In the genomic region with DNA sequence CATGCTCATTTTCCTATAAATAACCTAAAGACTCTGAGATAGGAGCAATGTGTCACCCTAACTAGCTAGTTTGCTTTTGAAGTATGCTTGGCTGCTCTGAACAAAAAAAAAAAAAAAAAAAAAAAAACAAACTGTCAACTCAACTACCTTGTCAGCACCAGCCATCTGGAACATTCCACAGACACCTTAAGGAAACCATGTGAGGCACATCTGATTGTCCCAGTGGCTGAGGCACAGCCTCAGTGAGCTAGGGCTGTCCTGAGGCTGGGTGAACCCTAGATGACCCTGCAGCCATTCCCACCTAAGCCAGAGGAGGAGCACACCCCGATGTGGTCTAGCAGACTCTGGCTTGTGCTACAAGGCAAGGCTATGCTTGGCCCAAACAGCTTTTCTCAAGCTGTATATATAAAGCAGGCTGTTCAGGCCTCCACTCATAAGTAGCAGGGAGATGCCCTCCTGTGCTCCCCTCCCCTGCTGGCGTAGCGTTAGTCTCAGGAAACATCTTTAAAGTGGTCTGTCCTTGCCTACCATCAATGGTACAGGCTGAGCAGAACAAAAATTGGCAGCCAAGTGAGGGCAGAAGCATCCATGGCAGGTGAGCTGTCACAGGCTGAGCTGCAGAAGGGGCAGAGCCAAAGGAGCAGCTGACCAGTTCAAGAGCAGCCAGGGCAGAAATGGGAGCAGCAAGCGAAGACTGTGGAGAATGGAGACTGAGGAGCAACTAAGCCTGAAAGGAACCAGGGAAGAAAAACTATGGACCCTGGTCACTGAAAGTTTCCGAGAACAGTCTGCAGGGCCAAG, we compare ENCODE assay signal across 15 mouse cellular contexts. TPM values are rescaled to one million over a fixed set of nuclear protein-coding genes. Genes with fewer than 3 reads are reported as not detected.
DNase-seq lines count a peak whose midpoint lies in the region; ATAC-seq lines count a peak whose summit lies in the region.
"Had no signal": no experiment of that assay in that cellular context is flagged by ENCODE, and none has a peak within 500 bp of the region (broad histone marks: within the 10 kb centered on the region; RNA-seq: fewer than 3 reads in every experiment).

No protein-coding gene starts in this region.

- H3K27me3 ChIP-seq in kidney, embryonic 14.5 days (ENCODE audit: control insufficient read depth, insufficient read depth, low read length) = no peaks in the 10 kb centered on the region
- no peaks in the 10 kb centered on the region for H3K27me3 ChIP-seq in heart, embryonic 16.5 days (ENCODE audit: control insufficient read depth, insufficient read depth, low read length)
- H3K27me3 ChIP-seq in midbrain, embryonic 10.5 days (ENCODE audit: low read depth, poor library complexity, severe bottlenecking) = peaks cover 8% of the 10 kb centered on the region; the same call in 1 of the 2 replicates
- H3K27me3 ChIP-seq: embryonic facial prominence, embryonic 13.5 days; forebrain, embryonic 15.5 days; hindbrain, embryonic 15.5 days; limb, embryonic 15.5 days had no signal

- no peak overlapping the region for H3K4me3 ChIP-seq in kidney, embryonic 14.5 days (ENCODE audit: low read length)
- H3K4me3 ChIP-seq in heart, embryonic 16.5 days (ENCODE audit: low read length) = no peak overlapping the region
- H3K4me3 ChIP-seq in midbrain, embryonic 10.5 days = no peak overlapping the region
- H3K4me3 ChIP-seq: embryonic facial prominence, embryonic 13.5 days; forebrain, embryonic 15.5 days; hindbrain, embryonic 15.5 days; limb, embryonic 15.5 days had no signal

- H3K27ac ChIP-seq in kidney, embryonic 14.5 days (ENCODE audit: low read depth, low read length) = 0 out of 2 replicates have a peak overlapping the region, but pooled peaks have one; percentile 10
- peak overlapping the region; percentile 63 for H3K27ac ChIP-seq in heart, embryonic 16.5 days (ENCODE audit: low read length)
- H3K27ac ChIP-seq in midbrain, embryonic 10.5 days (replicated peaks) = no peak overlapping the region
- H3K27ac ChIP-seq: embryonic facial prominence, embryonic 13.5 days; forebrain, embryonic 15.5 days; hindbrain, embryonic 15.5 days; limb, embryonic 15.5 days had no signal

- intact Hi-C loops in gastrocnemius, postnatal 14 days (cut with DNase I; ENCODE audit: low total_unique reads) = loop anchor here (5.0 kb wide), 1 partner anchor 286 kb away; no protein-coding TSS in a partner anchor

- no peak overlapping the region for H3K9ac ChIP-seq in kidney, embryonic 14.5 days (ENCODE audit: low read depth, low read length)
- 0 out of 2 replicates have a peak overlapping the region, but pooled peaks have one; percentile 7 for H3K9ac ChIP-seq in heart, embryonic 16.5 days (ENCODE audit: low read length)
- H3K9ac ChIP-seq: embryonic facial prominence, embryonic 13.5 days; forebrain, embryonic 15.5 days; hindbrain, embryonic 15.5 days; limb, embryonic 15.5 days had no signal

- H3K36me3 ChIP-seq in kidney, embryonic 14.5 days (ENCODE audit: control insufficient read depth, insufficient read depth, low read length) = peaks cover 30% of the 10 kb centered on the region
- peaks cover 18% of the 10 kb centered on the region for H3K36me3 ChIP-seq in heart, embryonic 16.5 days (ENCODE audit: control insufficient read depth, insufficient read depth)
- H3K36me3 ChIP-seq in midbrain, embryonic 10.5 days = peaks cover 25% of the 10 kb centered on the region

- H3K4me1 ChIP-seq in kidney, embryonic 14.5 days (ENCODE audit: control insufficient read depth, insufficient read depth, low read length) = 0 out of 2 replicates have a peak, but pooled peaks cover 4% of the 10 kb centered on the region
- peaks cover 12% of the 10 kb centered on the region for H3K4me1 ChIP-seq in heart, embryonic 16.5 days (ENCODE audit: control insufficient read depth, insufficient read depth, low read length)
- H3K4me1 ChIP-seq in midbrain, embryonic 10.5 days = peaks cover 9% of the 10 kb centered on the region
- H3K4me1 ChIP-seq: forebrain, embryonic 15.5 days had no signal

- DNase-seq in embryo, embryonic 10 days (ENCODE audit: low spot score) = peak; percentile 30
- no peak for DNase-seq in embryo, embryonic 9.5 days (ENCODE audit: extremely low spot score)
- DNase-seq in kidney, adult 18-20 months = no peak
- DNase-seq in 416B (ENCODE audit: low read depth) = peak; percentile 40
- DNase-seq in gastrocnemius, postnatal 14 days = no peak
- DNase-seq in midbrain, embryonic 10.5 days (ENCODE audit: low spot score) = no peak
- DNase-seq: adrenal gland, adult 2 months; B cell, adult 2 months; gastrocnemius, postnatal 10 days had no signal

- H3K4me2 ChIP-seq in kidney, embryonic 14.5 days (replicated peaks; ENCODE audit: low read depth, low read length) = no peak overlapping the region
- no peak overlapping the region for H3K4me2 ChIP-seq in heart, embryonic 16.5 days (ENCODE audit: low read depth, low read length)
- H3K4me2 ChIP-seq: embryonic facial prominence, embryonic 13.5 days; forebrain, embryonic 15.5 days; hindbrain, embryonic 15.5 days; limb, embryonic 15.5 days had no signal

- no peaks in the 10 kb centered on the region for H3K9me3 ChIP-seq in kidney, embryonic 14.5 days (ENCODE audit: control insufficient read depth, low read length)
- no peaks in the 10 kb centered on the region for H3K9me3 ChIP-seq in heart, embryonic 16.5 days (replicated peaks; ENCODE audit: control insufficient read depth, low read length)
- H3K9me3 ChIP-seq in midbrain, embryonic 10.5 days (replicated peaks) = no peaks in the 10 kb centered on the region
- H3K9me3 ChIP-seq: embryonic facial prominence, embryonic 13.5 days; forebrain, embryonic 15.5 days; hindbrain, embryonic 15.5 days; limb, embryonic 15.5 days had no signal

- WGBS in kidney, embryonic 14.5 days = 68% methylated on average over 5 of the region's 5 CpGs
- 57% methylated on average over 5 of the region's 5 CpGs for WGBS in heart, embryonic 16.5 days
- 85% methylated on average over 5 of the region's 5 CpGs for WGBS in midbrain, embryonic 10.5 days

- ATAC-seq in kidney, embryonic 14.5 days (ENCODE audit: low FRiP score, low TSS enrichment) = no peak
- peak; percentile 30; the same call in 1 of the 2 replicates for ATAC-seq in heart, embryonic 16.5 days (replicated peaks; ENCODE audit: extremely low read depth, insufficient read depth, low FRiP score)
- ATAC-seq: forebrain, embryonic 15.5 days had no signal

RNA-seq across cellular contexts. Expression of a gene that starts 8.2 kb away (rescaled TPM):
- 24.8 and 27.1 TPM in 2 replicates for polyA plus RNA-seq in kidney, embryonic 14.5 days (2014; fragmentation: Nextera tagmentation; extraction: Ambion mirVana)
- polyA plus RNA-seq in heart, embryonic 16.5 days (2015; fragmentation: Nextera tagmentation; extraction: Ambion mirVana) = 28.3 and 31.6 TPM in 2 replicates
- total RNA-seq in gastrocnemius, postnatal 14 days (2021) = 10 to 100 TPM; 17.8 to 18.2 TPM
- polyA plus RNA-seq in midbrain, embryonic 10.5 days (2016; fragmentation: Nextera tagmentation; extraction: Ambion mirVana) = 22.5 and 26.3 TPM in 2 replicates

RNA-seq across cellular contexts. Expression of a gene that starts 41.3 kb away (rescaled TPM):
- polyA plus RNA-seq in kidney, embryonic 14.5 days (2014; fragmentation: Nextera tagmentation; extraction: Ambion mirVana) = 43.6 and 52.8 TPM in 2 replicates
- 43.7 and 45.0 TPM in 2 replicates for polyA plus RNA-seq in heart, embryonic 16.5 days (2015; fragmentation: Nextera tagmentation; extraction: Ambion mirVana)
- 10 to 100 TPM; 47.1 to 54.4 TPM for total RNA-seq in gastrocnemius, postnatal 14 days (2021)
- 69.4 and 117 TPM in 2 replicates for polyA plus RNA-seq in midbrain, embryonic 10.5 days (2016; fragmentation: Nextera tagmentation; extraction: Ambion mirVana)

Comparison
In these comparisons a context has a peak if more than half of its experiments do, and no peak if none do; other contexts are left out.
1. DNase-seq: peak in embryo, embryonic 10 days (single experiment) and 416B (single experiment); none in embryo, embryonic 9.5 days (single experiment), kidney, adult 18-20 months (single experiment), gastrocnemius, postnatal 14 days (single experiment) and midbrain, embryonic 10.5 days (single experiment).